Mouse (Mus musculus) common myeloid progenitor, adult 5-6 weeks (primary cell): ENCODE results near the gene Slc4a10. TPM values are rescaled to one million over a fixed set of nuclear protein-coding genes. Genes with fewer than 3 reads are reported as not detected.

Source experiments
- ATAC-seq: replicated peaks from 2 replicates; pipeline ENCODE4 v1.8.0; 2016; ENCODE audit warnings: low read depth, mild to moderate bottlenecking, moderate TSS enrichment, inconsistent platforms; ENCODE audit not compliant: poor library complexity, severe bottlenecking
- total RNA-seq: library from RNA; stranded (forward); fragments of 200-1000, 187-1606 nt; gene quantifications from 2 replicates; pipeline ENCODE4 v1.2.3, GENCODE M21; 2017

The Slc4a10 gene
- total RNA-seq, 1 experiment from 2014 or later = not detected

DNA sequence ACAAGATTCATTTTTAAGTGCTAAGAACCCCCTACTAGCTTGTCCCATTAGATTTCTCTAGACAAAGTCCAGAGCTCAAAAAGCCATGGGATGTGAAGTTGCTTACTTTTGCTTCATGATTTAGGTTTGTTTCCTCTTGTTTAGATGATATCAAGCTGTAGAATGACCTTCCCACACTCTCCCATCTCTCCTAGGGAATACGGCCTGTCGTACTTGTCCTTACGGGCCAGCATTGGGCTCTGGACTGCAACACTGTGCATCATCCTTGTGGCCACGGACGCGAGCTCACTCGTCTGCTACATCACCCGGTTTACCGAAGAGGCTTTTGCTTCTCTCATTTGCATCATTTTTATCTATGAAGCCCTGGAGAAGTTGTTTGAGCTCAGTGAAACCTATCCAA is 222.2 kb downstream of the Slc4a10 start:
- no peak for ATAC-seq

DNA sequence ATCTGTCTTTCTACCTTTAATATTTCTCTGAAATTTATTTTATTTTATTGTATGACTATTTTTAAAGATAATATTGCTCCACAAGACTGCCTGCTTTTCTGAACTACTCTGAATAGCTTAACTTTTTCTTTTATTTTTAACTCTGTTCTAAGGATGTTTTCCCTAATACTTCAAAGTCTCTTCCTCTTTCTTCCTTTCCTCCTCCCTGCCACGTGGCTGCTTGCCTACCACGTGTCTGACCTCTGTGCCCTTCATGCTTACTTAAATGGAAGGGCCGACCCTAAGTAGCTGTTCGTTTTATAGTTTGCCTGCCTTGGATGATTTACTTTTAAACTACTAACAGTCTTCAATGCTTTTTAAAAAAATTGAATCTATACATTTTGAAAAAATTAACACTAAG is 225.6 kb downstream of the Slc4a10 start:
- ATAC-seq = no peak

DNA sequence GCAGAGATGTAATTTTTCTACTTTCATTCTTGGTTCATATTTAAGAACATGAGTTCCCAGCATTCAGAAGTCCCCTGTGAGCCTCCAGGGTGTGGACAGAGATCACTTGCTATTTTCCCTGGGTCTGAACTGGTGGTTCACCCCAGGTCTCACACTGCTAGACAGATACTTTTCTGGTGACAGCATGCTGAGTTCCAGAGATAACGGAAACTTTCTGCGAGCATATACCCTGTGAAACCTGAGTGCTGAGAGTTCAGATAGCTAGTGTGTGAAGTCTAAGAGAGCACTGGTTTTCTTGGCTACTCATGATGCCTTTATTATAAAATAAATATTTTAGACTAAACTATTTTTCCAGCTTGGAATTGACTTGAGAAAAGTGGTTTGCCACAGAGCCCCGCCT is 232.5 kb downstream of the Slc4a10 start:
- no peak for ATAC-seq

DNA sequence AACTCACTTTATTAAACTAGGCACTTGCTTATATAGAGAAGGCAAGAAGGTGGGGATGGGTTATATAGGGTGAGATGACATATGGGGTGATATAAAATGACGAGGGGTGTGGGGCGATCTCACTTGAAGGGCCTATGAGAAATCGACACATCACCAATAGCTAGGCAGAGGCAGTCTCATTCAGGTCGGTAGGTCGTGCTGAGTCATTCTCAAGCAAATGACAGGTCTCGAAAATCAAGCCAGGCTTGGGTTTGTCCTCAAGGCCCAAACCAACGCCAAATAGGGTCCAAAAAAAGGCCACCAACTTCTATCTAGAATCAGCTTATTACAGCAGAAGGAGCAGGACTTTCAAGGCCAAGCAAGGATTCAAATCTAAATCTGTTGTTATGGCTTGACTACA is 233.5 kb downstream of the Slc4a10 start:
- ATAC-seq = no peak

DNA sequence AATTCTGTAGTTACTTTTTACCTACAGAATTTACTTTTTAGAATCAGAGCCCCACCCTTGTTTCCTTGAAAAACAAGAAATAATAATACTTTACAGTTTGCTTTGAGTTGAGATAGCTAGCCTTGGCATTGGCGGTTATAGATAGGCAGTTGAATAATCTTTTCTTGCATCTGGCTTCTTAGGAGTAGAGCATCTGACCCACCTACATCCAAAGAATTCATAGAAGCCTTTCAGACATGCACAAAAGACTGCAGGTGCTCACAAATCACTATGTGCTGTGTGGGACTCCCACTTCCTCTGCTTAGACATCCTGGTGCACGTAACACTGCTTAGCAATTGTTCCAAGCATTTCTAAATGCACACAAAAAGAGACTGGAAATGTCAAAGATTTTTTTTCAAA is 238.8 kb downstream of the Slc4a10 start:
- no peak for ATAC-seq

DNA sequence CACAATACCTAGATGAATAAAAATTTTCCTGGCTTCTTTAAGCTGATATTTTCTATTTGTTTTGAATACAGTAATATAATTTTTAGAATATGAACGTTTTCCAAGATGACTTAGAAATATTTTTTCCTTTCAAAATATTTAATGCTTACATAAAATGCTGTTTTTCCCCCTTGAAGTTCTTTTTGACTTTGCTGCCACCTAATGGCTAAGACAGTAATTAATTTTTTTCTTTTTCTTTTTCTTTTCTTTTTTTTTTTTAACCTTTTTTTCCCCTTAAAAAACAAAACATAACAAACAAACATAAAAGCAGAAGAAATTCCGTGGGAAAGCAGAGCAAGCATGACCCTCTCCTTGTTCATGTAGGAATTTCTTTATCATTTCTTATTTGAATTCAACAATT is 239.6 kb downstream of the Slc4a10 start:
- ATAC-seq = no peak

DNA sequence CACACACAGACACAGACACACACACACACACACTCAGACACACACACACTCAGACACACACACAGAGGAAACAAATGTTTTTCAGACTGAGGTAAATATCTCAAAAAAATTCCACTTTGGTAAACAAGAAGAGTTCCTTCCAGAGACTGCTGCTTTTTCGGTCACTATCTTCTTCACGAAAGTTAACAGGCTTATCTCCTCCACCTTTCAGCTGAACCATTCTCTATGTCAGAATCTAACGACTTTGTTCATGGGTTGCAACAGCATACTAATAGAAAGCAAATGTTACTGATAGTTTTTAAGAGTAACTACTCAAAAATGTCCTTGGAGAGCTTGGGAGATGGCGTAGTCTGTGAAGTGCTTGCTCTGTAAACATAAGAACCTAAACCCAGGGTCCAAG is 241.3 kb downstream of the Slc4a10 start:
- ATAC-seq = no peak

DNA sequence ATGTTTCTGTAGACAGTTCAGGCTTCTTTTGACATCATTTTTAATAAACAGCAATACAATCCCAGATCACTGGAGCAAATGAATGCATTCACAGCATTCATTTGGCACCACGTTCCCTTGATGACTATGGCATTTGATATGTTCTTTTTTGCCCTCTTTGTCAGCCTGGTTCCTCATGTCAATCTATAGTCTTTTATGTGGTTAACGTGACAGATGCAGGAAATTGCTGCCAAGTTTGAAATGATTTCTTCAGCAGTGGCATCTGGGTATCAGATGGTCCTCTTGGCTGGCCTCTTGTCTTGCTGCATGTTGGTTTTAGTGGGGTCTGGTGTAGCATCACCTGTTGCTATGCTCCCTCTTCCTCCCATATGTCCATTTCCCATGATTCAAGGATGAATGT is 247.6 kb downstream of the Slc4a10 start:
- peak; percentile 60; the same call in 1 of the 2 replicates for ATAC-seq

DNA sequence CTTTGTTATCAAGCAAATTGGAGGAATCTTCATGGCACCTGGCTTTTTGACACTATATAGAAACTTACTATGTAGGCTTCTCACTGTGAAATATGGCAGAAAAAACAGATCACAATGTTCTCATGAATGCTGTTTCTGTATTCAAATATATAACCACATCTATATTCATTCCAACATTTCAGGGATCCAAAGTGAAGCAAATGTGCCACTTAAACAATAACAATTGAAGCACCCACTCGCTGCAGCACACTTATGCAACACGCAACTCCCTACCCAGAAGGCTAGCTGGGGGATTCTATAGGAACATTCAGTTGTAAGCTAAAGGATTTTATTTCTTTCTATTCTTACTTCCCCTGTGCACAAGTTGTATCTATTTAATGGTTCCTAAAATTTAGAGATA is 255.5 kb downstream of the Slc4a10 start:
- no peak for ATAC-seq

DNA sequence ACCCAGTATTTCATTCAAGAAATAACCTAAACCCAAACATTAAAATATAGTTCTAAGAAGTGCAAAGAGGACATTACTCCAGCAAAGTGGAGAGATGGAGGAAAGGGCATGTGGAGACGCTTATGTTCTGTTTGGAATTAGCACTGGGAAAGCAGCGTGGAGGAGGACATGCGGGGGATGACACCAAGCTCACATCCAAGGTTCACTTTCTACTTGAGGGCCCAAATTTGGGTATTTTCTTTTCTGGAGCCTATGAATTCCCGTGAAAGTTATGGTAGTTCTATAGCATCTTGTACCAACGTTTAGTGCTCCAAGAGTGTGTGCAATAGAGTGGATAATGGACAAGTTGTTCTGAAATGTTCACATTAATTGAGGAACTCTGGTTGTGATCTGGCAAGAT is 260.7 kb downstream of the Slc4a10 start:
- ATAC-seq = no peak

DNA sequence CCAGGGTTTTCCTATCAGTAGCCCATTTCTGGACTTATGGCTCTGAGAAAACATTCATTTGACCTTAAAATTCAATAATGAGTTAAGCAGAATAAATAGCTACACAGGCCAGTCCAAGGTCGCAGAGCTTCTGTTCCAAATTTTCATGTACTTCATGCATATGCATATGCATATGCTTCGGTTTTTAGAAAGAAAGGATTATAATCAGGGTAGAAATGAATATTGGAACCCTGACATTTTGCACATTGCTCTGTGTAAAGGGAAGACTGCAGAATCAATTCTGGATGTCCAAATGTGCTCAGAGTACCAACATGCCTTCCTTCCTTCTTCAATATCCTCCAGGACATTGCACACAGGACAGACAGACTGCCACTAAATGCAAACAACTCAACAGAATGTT is 261.2 kb downstream of the Slc4a10 start:
- no peak for ATAC-seq

DNA sequence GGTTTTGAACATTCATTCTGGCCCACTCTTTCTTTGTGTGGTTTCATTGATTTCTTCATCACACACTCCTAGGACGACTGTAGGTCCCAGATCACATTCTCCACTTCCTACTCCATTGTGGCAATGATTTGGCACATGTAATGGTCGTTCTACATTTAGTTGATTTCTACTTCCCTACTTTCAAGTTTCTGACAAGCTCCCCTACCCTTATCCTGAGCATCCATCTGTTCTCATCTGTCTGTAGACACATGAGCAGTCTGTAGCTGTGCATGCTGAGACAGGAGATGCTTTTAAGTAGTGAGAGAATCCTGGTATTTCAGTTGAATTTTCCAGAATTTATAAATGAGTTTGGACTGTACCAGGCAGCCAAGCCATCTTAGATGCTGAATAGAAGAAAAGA is 270.7 kb downstream of the Slc4a10 start:
- ATAC-seq = 0 out of 2 replicates have a peak, but pooled peaks have one; percentile 11

DNA sequence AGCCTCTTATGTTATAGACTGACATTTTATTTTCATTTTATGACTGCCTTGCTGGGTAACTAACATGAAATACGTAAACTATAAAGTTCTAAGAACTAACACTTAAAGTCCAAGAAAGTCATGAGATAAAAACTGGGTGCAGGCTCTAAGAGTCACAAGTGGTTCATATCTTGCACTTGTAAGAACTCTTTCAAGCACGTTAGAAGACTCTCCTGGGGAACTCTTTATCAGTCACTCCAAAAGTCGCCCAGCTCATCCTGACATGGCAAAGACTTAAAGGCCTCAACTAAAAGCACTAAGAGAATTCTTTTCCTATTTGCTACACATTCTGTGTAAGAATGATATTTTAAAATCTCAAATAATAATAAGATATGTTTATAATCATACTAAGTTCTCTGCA is 273.2 kb downstream of the Slc4a10 start:
- no peak for ATAC-seq

DNA sequence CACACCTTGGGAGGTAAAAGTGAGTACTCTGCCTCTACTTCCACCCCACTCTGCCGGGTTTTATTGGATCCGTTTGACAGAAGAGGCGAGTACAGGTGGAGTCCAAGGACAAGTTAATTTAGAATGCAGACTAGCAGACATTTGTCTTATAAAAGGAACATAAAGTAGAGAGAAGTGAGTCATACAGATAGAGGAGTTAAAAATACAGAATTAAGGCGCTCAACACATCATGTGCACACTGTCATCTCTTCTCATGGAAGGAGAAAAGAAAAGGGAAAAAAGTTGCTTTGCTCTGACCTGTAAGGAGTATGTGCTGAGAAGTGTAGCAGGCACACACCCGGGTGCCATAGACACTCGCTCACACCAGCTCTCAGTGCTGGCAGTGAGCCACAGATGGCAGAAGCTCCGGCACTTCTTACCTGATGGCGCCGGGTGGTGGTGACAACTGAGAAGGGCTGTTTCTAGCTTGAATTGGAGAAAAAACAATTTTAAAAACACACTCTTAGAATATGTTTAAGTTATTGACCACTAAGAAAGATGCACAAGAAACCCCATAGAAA is 276.9 kb downstream of the Slc4a10 start:
- no peak for ATAC-seq

DNA sequence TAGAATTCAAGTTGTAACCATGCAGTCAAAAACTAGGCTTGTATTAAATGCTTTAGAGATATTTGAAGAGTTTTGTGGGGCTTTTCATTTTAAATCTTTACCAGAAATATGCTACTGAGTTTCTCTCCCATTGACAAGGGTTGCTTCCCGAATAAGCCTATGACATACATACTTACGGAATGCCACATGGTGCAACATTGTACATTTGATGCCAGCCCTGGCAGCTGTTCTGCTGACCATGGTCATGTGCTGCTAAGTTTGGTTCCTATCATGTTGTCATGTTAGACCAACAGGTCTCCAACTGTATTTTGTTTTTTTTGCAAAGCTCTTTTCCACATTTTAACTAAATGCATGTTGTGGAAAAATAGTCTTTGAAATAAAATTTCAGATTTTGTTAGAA is 279.1 kb downstream of the Slc4a10 start:
- ATAC-seq = no peak

DNA sequence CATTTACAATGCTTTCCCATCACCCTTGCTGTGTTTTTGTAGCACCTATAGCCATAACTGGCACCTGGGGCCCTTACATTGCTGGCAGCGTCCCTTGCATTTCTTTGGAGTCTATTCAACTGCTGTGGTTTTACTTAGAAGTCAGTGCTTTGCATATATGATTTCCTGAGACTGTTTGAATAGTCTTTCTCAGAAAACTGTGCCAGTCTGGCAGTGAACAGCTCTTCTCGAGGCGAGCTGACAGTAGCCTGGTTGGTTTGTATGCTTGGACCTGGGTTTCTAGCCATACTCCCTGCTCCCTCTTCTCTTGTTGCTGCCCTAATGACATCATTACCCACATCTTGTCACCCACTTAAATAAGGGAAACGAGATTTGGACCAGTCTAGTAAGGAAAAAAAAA is 285.7 kb downstream of the Slc4a10 start:
- ATAC-seq = no peak

DNA sequence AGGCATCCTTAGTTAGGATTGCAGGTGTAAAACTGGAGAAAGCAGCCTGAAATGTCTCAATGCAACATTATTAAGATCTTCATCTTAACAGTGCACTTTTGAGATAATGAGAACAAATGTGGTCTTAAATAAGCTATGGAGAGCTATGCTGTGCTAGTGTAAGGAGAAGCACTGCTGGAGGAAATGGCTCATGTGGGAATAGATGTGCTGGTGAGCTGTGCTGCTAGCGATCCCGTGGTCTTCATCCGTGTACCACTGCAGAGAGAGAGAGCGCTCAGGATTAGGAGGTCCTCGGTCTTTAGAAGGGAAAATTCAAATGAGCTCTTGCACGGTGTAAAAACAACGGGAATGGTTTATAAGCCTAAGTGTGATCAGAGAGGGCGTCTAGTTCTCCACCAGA is 286.2 kb downstream of the Slc4a10 start:
- no peak for ATAC-seq

DNA sequence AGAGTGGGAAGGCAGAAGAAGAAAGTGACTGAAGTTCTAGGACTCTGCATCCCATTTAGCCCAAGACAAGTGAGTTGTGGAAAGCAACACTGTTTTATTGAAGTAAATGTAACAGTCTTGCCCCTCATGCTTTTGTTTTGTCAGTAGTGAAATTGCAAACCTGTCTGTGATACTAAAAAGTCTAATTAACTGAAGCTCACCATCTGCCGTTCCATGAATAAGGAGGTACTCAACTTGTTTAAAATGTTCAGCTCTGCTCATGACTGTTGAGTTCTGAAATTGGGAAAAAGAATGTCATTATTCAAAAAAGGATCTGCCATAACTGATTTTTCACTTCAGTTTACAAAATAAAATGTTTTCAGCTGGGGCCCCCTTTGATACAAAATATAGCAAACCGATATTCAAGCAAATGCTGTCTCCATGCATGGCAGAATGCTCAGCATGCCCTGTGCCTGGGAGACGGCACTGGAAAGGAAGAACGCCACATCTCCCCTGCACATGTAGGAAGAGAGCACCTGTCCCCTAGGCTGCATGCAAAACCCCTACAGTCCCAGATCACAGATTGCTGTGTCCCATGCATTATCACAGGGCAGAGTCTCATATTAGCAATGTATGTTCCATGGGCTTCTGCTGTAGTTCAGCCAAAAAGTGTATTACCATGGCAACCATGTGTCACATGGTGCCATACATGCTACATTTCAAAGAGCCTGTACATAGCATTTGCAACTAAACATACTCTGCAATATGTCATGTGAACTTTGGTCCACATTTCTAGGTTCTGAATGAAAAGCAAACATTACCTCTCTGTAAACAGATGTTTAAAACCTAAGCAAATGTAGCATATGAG is 288.4 kb downstream of the Slc4a10 start:
- ATAC-seq = no peak

DNA sequence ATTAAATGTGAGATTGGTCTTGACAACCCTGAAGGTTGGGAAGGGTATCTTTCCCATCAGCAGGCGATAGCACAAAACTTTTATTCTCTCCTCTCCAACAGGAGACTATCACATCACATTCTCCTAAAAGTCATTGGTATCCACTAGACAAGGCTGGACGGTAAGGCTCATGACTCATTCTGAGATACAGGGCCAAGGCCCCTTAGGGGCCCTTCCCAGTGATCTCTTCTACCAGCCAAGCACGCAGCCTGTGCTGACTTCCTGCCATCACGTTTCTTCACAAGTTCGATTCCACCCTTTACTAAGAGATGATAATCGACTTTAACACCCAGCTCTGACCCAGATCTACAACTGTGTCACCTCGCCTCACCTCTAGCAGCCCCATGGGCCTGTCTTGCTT is 290.8 kb downstream of the Slc4a10 start:
- ATAC-seq = no peak

DNA sequence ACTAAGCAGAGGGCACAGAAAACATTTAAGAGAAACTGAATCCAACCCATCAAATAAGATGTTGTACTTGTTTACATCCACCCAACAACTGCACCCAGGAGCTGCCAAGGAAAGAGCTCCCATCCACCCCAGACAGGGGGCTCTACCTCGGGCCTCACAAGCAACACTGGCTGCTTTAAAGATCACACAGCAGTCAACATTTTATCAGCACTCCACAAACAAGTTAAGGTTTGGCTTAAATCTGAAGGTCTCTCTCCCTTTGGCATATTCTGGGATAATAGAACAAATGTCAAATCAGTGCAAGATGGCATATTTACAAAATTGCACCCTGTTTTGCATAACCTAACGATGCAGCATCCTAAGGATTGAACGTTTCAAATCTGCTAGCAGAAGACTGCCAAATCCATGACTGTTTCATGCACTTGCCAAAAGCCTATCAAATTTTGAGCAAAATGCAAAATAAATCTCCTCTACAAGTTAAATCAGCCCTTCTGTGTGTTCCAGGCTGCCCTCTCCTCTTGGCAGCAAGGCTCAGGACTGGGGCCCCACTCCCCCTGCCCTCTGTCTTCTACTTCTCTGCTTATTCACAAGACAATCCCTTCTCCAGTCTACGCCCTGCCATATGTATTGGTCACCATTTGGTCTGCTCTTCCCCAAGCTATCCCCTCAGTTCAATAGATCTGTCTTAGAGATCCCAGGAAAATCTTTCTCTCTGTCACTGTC is 293.1 kb downstream of the Slc4a10 start:
- ATAC-seq = no peak

DNA sequence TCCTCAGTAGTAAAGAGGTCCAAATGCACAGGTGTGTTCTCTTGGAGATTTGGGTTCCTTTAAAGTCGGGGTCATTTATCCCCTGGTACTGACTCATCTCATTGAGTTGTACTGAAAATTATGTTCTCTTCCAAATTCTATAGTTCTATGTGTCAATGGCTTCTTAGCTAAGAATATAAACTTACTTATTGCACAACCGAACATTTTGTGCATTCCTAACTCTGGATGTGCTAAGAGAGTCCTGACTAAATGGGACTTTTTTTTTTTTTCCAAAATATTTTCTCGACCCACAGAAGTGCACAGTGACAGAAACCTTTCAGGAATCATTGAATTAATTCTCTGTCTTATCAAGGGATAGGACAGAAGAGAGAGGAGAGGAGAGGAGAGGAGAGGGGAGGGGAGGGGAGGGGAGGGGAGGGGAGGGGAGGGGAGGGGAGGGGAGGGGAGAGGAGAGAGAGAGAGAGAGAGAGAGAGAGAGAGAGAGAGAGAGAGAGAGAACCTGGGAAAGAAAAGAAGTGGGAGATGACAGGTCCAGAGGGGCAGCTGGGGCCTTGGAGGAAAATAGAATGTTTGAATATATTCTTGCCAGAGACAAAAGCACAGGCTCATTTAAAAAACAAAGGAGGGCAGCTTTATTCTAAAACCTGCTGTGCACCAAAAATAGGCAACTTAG is 294.9 kb downstream of the Slc4a10 start:
- no peak for ATAC-seq
